Mouse (Mus musculus) ES-E14 (cell line): ENCODE results near the gene Tbx6.

ENCODE experiments used
- CHD2 ChIP-seq: IDR thresholded peaks from 2 replicates; pipeline ENCODE4 v1.6.1; 2014; ENCODE audit warnings: mild to moderate bottlenecking, low read depth, low read length, inconsistent platforms
- HCFC1 ChIP-seq: IDR thresholded peaks from 2 replicates; pipeline ENCODE4 v1.6.1; 2012; ENCODE audit warnings: low read length, inconsistent platforms, borderline replicate concordance; ENCODE audit not compliant: insufficient read depth
- MAFK ChIP-seq: IDR thresholded peaks from 2 replicates; pipeline ENCODE4 v1.6.1; 2014; ENCODE audit warnings: mild to moderate bottlenecking, low read depth, low read length, inconsistent platforms; ENCODE audit not compliant: insufficient read depth
- ZC3H11A ChIP-seq: IDR thresholded peaks from 2 replicates; pipeline ENCODE4 v1.6.1; 2012; ENCODE audit warnings: low read depth, mild to moderate bottlenecking, inconsistent platforms, low read length, borderline replicate concordance
- ZNF384 ChIP-seq: IDR thresholded peaks from 2 replicates; pipeline ENCODE4 v1.6.1; 2012; ENCODE audit warnings: low read depth, low read length, inconsistent platforms

- TF ChIP-seq MAFK (no peak), ZNF384 (no peak), ZC3H11A (no peak), HCFC1 (no peak), CHD2 (no peak)
These were observed 15.1 kb upstream of the Tbx6 start, which contains the start of gene Gdpd3 for GRCm38 (mm10) chr7:126766201-126766600.
